Mouse (Mus musculus) gastrocnemius, postnatal 10 days (tissue): Measurements from ENCODE around the gene Adh1. TPM values are rescaled to one million over a fixed set of nuclear protein-coding genes. Genes with fewer than 3 reads are reported as not detected.
A peak's percentile ranks its signal among the peaks of the same experiment; 100 is the strongest.

Source experiments
- DNase-seq: peaks from one replicate; pipeline ENCODE4 v3.0.0; 2021; ENCODE audit warnings: mixed read lengths
- long read RNA-seq, 2 experiments: library from polyadenylated mRNA; stranded (forward); transcript quantifications; one replicate each; pipeline ENCODE4 v2.0.0; 2021
- total RNA-seq, 2 experiments: library from RNA; stranded (reverse); gene quantifications; 2 replicates each; pipeline ENCODE4 v1.2.3; 2021

Gene Adh1
- 10 to 100 TPM; 24.6 to 58.4 TPM for total RNA-seq
- long read RNA-seq, experiment 1, transcript Adh1-201 (9 exons, 1,492 nt) = major isoform, 13 of 14 reads
- long read RNA-seq, experiment 1, partial matches to known transcripts = 0 of 14 reads
- long read RNA-seq, experiment 1, other reads (novel, unspliced or antisense) = 1 of 14 reads
- long read RNA-seq, experiment 2, transcript Adh1-201 (9 exons, 1,492 nt) = major isoform, 52 of 56 reads
- long read RNA-seq, experiment 2, partial matches to known transcripts = 4 of 56 reads
- long read RNA-seq, experiment 2, other reads (novel, unspliced or antisense) = 0 of 56 reads

GRCm38 (mm10) chr3:138260721-138261669, at the start of gene Adh1:
Gene Adh1 (plus strand): TSS chr3:138260991.
- no peak for DNase-seq

- DNase-seq = no peak
Observed at GRCm38 (mm10) chr3:138212431-138212951, 48.3 kb upstream of the Adh1 start.

- DNase-seq = no peak
Observed at GRCm38 (mm10) chr3:138215395-138215989, 45.3 kb upstream of the Adh1 start.

DNA sequence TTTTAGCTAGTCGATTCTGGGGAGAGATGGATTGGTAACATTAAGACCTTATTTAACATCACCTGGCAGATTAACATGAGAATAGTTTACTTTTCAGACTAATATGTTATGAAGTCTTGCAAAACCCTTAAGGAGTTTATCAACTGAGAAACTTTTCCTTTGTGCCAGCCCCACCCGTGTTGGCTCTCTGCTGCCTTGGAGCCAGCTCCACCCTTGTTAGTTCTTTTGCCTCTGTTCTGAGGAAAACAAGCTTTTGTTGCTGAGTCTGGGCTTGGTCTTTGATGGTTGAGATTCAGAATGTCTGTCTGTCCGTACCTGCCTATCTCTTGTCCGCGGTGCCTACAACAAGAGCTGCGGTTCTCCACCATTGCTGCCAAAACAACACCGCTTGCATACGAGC, 44.7 kb upstream of the Adh1 start:
- DNase-seq = no peak

DNA sequence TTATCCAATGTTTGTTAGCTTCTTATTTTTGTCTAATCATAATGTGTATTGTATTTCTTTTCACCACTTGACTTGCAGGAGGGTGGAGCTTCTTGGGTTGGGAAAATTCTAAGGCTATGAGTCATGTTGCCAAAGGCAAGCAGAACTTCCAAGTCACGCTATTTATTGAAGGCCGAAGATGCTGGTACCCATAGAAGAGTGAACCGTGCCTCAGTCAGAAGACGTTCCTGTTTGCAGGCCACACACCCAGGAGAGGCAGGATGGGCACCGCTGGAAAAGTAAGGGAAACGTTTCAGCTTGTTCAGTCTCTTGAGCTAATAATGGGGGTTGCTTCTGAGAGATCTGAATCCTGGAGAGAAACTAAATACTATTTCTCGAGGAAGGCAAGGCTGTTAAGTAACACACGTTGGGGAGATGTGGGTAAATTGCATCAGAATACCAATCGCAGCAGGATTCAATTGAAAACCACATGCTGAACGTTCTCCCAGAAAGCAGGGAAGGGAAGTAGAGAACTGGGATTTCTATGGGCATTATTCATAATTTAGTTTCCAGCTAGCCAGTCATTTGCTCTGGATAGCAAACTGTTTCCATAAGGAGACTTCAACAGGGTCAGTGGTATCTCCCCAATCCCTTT, 43.0 kb upstream of the Adh1 start, which contains the start of gene Adh7:
Adh7 (plus strand) TSS at position 130 of the 634 bp plus-strand sequence.
- no peak for DNase-seq

DNA sequence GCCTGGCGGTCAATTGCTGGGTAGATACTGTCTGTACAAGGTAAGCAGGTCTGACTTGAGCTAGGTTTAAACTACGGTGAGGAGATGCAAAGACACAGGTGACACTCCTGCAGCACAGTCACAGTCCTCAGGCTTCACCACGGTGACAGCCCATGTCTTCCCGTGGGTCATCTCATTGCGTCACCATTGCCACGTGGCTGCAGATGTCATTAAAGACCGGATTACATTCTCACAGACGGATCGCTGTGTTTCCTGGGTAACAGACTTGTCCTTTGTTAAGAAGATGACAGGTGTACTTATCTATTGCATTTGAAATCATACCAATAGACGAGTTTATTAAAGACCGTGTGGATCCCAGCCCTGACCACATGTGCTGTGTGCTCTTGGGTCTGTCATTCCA, 39.7 kb upstream of the Adh1 start:
- no peak for DNase-seq

DNA sequence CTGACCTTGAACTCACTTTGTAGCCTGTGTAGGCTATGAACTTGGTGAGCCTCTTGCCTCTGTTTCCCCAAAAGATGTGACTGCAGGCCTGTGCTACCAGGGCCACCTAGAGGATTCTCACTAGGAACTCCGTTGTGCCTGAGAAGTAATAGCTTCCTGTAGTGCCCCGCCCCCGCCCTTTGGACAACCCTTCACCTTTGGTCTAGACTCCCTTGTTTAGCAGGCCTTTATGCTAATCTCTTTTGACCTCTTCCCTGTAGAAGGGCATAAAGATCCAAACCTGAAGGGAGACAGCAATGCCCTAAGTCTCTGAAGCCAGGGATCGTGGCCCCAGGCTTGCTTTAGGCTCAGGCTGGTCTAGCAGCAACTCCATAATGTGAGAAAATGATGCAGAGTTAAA, 38.3 kb upstream of the Adh1 start:
- DNase-seq = no peak

GRCm38 (mm10) chr3:138222952-138223351, 37.8 kb upstream of the Adh1 start:
- peak; percentile 65 for DNase-seq

DNA sequence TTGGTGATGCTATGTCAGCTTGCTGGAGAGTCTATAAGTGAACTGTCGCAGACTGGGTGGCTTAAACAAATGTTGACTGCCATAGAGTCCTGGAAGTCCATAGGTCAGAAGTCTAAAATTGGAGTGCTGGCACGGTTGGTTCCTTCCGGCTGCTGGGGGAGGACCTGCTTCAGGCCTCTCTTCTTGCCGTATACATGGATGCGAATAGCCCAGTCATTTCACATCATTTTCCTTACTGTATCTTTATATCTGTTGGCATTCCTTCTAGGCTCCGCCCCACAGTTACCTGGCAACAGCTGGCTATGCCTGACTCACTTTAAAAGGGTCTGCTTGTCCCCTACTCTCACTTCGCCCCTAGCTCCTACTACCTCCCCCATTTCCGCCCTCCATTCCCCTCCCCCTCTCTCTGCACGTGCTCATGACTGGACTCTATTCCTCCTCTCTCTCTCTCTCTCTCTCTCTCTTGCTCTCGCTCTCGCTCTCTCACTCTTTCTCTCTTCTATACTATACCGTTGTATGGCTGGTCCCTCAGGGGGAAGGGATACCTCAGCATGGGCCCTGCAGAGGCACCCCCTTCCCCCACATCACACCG, 36.3 kb upstream of the Adh1 start:
- no peak for DNase-seq

DNA sequence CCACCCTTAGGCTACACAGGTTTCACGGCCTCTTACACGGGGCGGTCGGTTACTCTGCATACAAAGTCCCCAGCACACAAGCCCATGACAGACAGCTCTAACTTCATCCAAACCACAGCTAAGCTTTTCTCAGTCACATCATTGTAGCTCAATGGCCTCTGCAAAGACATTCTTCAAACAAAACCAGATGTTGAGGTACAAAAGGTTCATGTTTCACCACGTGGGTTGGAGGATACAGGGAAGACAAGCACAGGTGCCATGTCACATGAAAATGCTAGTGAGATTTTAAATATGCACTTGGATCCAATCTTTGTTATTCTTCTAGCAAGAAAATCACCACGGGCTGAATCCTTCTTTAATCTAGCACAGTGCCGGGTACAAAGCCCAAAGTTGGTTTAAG, 35.5 kb upstream of the Adh1 start:
- no peak for DNase-seq

- no peak for DNase-seq
Observed at GRCm38 (mm10) chr3:138225853-138226252, 34.9 kb upstream of the Adh1 start.

- DNase-seq = no peak
Observed at GRCm38 (mm10) chr3:138226476-138226875, 34.3 kb upstream of the Adh1 start.

DNA sequence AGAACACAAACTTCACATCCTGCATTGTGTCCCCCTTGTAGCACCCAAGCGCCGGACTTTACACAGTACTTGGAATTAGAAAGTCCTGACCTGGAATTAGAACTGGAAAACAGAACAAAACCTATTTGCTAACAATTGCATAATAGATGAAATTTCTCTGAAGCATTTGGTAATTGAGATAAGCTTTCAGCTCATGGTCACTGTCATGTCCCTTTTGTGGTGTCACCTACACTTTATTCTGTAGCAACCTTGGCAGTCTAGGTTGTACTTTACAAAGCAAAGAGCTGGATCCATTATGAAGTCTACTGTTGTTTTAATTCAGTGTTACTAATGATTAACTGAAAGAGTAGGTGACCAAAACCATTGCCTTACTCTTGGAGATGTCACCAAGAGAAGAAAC, 33.7 kb upstream of the Adh1 start:
- DNase-seq = no peak

GRCm38 (mm10) chr3:138227782-138228181, 33.0 kb upstream of the Adh1 start:
- DNase-seq = no peak

GRCm38 (mm10) chr3:138229448-138229847, 31.3 kb upstream of the Adh1 start:
- no peak for DNase-seq

DNA sequence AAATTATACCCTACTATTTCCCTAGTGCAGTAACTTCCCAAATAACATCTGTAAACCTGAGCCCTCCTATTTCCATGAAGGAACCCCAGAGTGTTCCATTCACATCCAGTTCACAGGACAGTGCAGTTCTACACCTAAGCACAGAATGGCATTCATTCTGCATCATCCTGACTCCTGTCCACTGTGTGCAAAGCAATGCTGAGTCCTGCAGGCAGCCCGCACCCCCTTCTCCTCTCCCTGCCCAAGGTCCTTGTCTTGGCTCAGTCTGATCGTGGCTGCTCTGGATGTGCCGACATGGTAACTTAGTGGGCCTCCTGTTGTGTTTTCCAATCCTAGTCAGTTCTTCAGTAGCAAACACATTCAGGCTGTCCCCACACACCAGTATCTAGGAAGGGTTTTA, 30.5 kb upstream of the Adh1 start:
- DNase-seq = no peak

- DNase-seq = no peak
Observed at GRCm38 (mm10) chr3:138231531-138231930, 29.3 kb upstream of the Adh1 start.

DNA sequence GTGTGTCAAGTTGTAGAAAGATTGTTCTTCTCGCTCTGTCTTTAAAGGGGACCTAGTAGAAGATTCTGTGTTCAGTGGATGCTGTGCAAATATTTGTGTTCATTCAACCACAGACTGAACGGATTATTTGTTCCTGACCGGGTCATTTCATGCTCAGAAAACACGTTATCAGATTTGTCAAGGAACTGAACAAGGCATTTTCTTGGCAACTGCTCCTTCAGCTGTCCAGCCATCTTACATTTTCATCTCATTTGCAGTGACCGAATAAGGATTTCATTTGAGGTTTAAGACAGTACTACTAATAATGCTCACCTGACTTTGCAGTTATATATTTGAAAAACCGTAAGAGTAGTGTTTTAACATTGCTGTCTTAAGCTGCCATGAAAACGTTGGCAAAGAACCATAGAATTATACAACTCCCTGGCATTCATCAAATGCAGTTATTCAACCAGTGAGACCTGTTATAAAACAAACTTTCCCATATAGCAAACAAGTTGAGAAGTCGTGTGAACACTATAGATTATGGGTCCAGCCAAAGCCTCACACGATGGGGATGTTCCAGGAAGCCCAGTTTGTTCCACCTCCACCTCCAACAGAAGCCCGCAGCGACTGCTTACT, 24.1 kb upstream of the Adh1 start:
- DNase-seq = no peak

GRCm38 (mm10) chr3:138238046-138238445, 22.7 kb upstream of the Adh1 start:
- no peak for DNase-seq

DNA sequence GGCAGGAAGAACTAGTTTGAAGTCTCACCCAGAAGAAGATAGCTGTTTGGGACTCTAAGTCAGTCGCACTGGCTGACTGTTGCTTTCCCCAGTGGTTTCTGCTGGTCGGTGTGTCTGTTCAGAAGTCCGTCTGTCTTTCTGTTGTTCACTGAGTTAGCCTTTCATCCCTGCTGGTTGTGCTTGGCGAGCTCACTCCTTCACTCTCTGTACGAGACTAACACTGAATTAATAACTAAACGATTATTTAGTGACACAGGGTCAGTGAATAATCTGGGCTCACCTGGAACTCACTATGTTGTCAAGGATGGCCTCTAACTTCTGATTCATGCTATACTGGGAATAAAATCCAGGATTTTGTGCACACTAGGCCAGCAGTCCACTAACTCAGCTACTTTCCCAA, 21.3 kb upstream of the Adh1 start:
- DNase-seq = no peak

DNA sequence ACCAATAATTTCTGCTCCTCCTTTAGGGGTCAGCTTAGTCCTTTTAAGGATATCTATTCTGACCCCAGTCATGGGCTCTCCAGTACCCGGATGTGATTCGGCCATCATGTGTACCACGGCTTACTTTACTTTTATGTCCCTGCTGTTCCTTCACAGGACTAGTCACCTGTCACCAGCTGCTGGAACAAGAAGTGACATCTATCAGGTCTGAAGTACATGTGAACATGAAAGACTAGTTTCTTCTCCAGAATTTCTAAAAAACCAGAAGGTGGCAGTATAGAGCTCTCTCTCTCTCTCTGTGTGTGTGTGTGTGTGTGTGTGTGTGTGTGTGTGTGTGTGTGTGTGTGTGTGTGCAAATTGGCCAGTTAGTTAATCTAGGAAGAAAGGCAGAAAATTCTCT, 20.4 kb upstream of the Adh1 start:
- no peak for DNase-seq
